Mouse (Mus musculus) liver, embryonic 16.5 days (tissue): ENCODE results near the gene Sipa1l3. TPM values are rescaled to one million over a fixed set of nuclear protein-coding genes. Genes with fewer than 3 reads are reported as not detected.

Experiments
- ATAC-seq: fragments of 200-750 bp; cut with Nextera tagmentation; 2 replicates; pipeline ENCODE4 v1.8.0; 2017; ENCODE audit warnings: low read depth, mild to moderate bottlenecking, moderate number of reproducible peaks, moderate library complexity
- H3K27ac ChIP-seq: fragments of 300-500 bp; sonication (generic); 2 replicates; pipeline ENCODE4 v1.5.1; 2014; ENCODE audit warnings: mild to moderate bottlenecking, low read length
- H3K27me3 ChIP-seq: fragments of 300-500 bp; sonication (generic); 2 replicates; pipeline ENCODE4 v1.6.1; 2014; ENCODE audit warnings: low read depth, low read length, mixed read lengths; ENCODE audit not compliant: control insufficient read depth, insufficient read depth
- H3K36me3 ChIP-seq: fragments of 300-500 bp; sonication (generic); 2 replicates; pipeline ENCODE4 v1.6.1; 2014; ENCODE audit warnings: mild to moderate bottlenecking; ENCODE audit not compliant: control insufficient read depth, insufficient read depth
- H3K4me1 ChIP-seq: fragments of 300-500 bp; sonication (generic); 2 replicates; pipeline ENCODE4 v1.6.1; 2014; ENCODE audit warnings: low read depth, low read length, mixed read lengths; ENCODE audit not compliant: control insufficient read depth
- H3K4me2 ChIP-seq: fragments of 300-500 bp; sonication (generic); 2 replicates; pipeline ENCODE4 v1.6.1; 2014; ENCODE audit warnings: low read depth, low read length, mixed read lengths
- H3K4me3 ChIP-seq: fragments of 300-500 bp; sonication (generic); 2 replicates; pipeline ENCODE4 v1.5.1; 2014; ENCODE audit warnings: low read depth, mild to moderate bottlenecking, low read length
- H3K9ac ChIP-seq: fragments of 300-500 bp; sonication (generic); 2 replicates; pipeline ENCODE4 v1.6.1; 2014; ENCODE audit warnings: low read depth, low read length
- H3K9me3 ChIP-seq: fragments of 300-500 bp; sonication (generic); replicated peaks from 2 replicates; pipeline ENCODE4 v1.6.1; 2016; ENCODE audit warnings: low read length; ENCODE audit not compliant: control insufficient read depth
- WGBS: fragments of 180-500 bp; shearing (Covaris S2); extraction: QIAGEN DNeasy Blood & Tissue Kit; methylation state at CpG from one replicate; pipeline ENCODE4 v1.1.7; 2014; ENCODE audit not compliant: insufficient replicate concordance; 5-methylcytosine and 5-hydroxymethylcytosine counted together
- polyA plus RNA-seq: library from polyadenylated mRNA; unstranded; fragments of >200 nt; fragmentation: Nextera tagmentation; extraction: Ambion mirVana; gene quantifications from 2 replicates; pipeline ENCODE4 v1.2.1, GENCODE M21; 2015

Sipa1l3 gene
- polyA plus RNA-seq, 1 experiment from 2014 or later: 2.4 TPM

DNA sequence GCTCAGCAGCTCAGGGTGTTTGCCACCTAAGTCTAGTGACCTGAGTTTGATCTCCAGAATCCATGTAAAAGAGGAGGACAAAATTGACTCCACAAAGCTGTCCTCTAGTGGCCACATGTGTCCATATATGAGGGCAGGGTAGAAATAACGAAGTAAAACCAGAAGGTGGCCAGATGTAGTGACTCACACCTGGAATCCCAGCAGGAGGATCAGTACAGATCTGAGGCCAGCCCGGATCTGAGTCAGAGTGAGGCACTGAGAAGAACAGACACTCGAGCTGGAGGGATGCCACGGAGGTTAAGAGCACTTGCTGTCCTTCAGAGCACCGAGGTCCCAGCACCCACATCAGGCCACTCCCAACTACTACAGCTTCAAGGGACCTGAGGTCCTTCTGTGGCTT, 68.3 kb downstream of the Sipa1l3 start:
- H3K27ac ChIP-seq: no peak overlapping the region
- 69% methylated on average over 5 of the region's 5 CpGs for WGBS
- H3K9ac ChIP-seq: no peak overlapping the region
- no peak for ATAC-seq
- H3K27me3 ChIP-seq: no peaks in the 10 kb centered on the region
- no peak overlapping the region for H3K4me3 ChIP-seq
- no peaks in the 10 kb centered on the region for H3K36me3 ChIP-seq
- H3K4me2 ChIP-seq: no peak overlapping the region
- H3K9me3 ChIP-seq: no peaks in the 10 kb centered on the region
- no peaks in the 10 kb centered on the region for H3K4me1 ChIP-seq

DNA sequence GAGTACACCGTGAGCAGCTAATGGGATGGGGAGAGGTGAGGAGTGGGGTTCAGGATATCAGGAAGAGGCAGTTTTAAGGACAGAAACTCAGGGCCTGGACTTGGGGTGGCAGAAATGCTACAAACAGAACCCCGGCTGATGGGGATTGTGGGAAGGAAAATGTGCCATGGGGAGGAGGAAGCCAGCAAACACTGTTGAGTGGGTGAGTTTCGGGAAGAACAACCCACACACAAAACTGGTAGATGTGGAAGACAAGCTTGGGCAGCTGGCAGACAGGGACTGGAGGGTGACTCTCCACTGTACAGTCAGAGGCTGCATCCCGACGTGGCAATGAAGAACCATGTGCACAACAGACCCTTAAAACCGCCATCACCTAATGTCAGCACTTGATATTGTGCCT, 69.6 kb downstream of the Sipa1l3 start:
- no peaks in the 10 kb centered on the region for H3K9me3 ChIP-seq
- no peak overlapping the region for H3K4me2 ChIP-seq
- ATAC-seq: no peak
- no peaks in the 10 kb centered on the region for H3K27me3 ChIP-seq
- no peaks in the 10 kb centered on the region for H3K4me1 ChIP-seq
- WGBS: 53% methylated on average over 6 of the region's 6 CpGs
- H3K9ac ChIP-seq: no peak overlapping the region
- H3K27ac ChIP-seq: no peak overlapping the region
- no peak overlapping the region for H3K4me3 ChIP-seq
- H3K36me3 ChIP-seq: no peaks in the 10 kb centered on the region

DNA sequence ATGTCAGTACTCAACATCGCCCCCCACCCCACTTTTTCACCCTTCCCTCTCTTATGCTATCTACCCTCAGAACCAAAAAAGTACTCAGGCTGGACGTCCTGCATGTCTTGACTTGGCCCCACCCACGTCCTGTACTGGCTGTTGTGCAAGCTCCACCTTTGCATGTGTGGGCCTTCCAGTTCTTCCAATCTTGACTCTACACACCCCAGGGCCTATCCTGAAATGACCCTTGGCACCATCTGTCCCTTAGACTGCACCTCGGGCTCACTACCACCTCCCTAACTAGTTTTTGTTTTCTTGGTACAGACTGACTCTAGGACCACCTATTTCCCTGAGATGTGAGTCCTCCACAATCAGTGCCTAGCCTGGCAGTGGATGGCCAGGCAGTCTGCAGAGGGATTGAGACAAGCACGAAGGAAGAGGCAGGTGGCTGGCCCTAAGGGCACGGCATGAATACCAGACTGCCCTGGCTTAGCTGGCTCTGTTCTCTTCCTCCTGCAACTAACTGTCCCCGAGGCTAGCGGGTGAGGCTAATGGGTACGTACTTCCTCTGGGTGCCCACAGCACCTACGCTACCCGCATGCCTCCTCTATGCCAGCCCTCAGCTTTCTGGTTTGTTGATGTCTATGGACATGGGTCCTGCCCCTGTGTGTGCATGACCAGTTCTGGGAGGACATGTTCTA, 71.2 kb downstream of the Sipa1l3 start:
- no peaks in the 10 kb centered on the region for H3K27me3 ChIP-seq
- ATAC-seq: no peak
- H3K27ac ChIP-seq: no peak overlapping the region
- H3K4me2 ChIP-seq: no peak overlapping the region
- no peaks in the 10 kb centered on the region for H3K9me3 ChIP-seq
- H3K36me3 ChIP-seq: no peaks in the 10 kb centered on the region
- H3K9ac ChIP-seq: no peak overlapping the region
- WGBS: 60% methylated on average over 11 of the region's 11 CpGs
- no peaks in the 10 kb centered on the region for H3K4me1 ChIP-seq
- no peak overlapping the region for H3K4me3 ChIP-seq

DNA sequence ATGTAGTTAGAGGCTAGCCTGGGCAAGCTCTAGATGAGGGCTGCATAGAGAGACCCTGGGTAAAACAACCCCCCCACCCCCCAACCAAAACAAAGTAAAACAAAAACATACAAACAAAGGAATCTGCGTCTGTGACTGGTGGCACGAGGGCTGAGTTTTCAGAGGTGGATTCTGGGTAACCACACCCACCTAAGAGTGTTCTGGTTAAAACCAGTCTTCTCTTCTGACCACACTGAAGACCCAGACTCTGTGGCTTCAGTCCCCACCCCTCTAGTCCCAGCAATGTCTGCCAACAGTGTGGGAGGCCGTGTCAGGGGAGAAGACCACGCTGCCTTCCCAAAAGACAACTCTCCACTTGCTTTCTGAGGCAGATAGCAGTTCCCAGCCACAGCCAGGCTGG, 72.3 kb downstream of the Sipa1l3 start:
- 58% methylated on average over 4 of the region's 4 CpGs for WGBS
- H3K4me3 ChIP-seq: no peak overlapping the region
- no peak for ATAC-seq

DNA sequence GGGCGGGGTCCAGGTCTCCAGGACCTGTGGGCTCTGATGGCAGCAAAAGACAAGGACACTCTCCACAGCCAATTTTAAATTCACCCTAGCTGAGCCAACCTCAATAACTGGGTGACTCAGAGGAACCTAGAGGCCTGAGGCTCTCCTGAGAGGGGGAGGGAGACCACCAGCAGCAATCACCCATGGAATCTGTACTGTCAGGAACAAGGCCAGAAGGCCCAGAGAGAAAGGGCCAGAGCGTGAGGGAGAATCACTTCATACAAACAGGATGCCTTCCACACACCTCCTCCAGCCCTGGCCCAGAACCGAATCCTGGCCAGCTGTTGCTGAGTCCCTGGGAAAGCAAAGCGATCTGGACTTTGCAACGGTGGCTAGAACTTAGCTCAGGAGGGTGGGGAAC, 73.9 kb downstream of the Sipa1l3 start:
- WGBS: 66% methylated on average over 5 of the region's 5 CpGs
- H3K36me3 ChIP-seq: no peaks in the 10 kb centered on the region
- no peak overlapping the region for H3K9ac ChIP-seq
- no peak overlapping the region for H3K4me3 ChIP-seq
- no peaks in the 10 kb centered on the region for H3K4me1 ChIP-seq
- ATAC-seq: no peak
- H3K4me2 ChIP-seq: no peak overlapping the region
- H3K27ac ChIP-seq: no peak overlapping the region
- no peaks in the 10 kb centered on the region for H3K27me3 ChIP-seq
- no peaks in the 10 kb centered on the region for H3K9me3 ChIP-seq

More for the DNA sequence above, 72.3 kb downstream of the Sipa1l3 start:
- Histone ChIP-seq H3K27ac (no peak overlapping the region), H3K4me1 (no peaks in the 10 kb centered on the region), H3K9ac (no peak overlapping the region), H3K9me3 (no peaks in the 10 kb centered on the region), H3K4me2 (no peak overlapping the region), H3K27me3 (no peaks in the 10 kb centered on the region), H3K36me3 (no peaks in the 10 kb centered on the region)

DNA sequence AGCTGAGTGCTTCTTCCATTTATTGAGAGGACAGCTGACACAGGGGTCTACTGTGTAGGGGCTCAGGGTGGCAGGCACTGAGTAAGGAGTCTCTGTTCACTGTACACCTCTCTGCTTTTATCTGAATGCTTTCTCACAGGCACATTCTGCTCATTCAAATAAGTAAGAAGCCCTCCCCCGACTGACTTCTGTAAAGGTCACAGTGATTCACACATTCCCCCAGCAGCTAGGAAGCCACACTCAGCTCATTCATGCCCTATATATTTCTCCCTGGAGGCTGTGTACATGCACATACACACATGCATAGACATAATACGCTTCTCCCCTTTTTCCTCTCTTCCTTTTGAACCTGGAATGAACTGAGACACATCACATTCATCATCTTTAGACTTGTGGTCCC, 74.4 kb downstream of the Sipa1l3 start:
- Histone ChIP-seq H3K4me1 (no peaks in the 10 kb centered on the region), H3K27ac (no peak overlapping the region), H3K9ac (no peak overlapping the region), H3K4me2 (no peak overlapping the region), H3K9me3 (no peaks in the 10 kb centered on the region), H3K4me3 (no peak overlapping the region), H3K27me3 (no peaks in the 10 kb centered on the region), H3K36me3 (no peaks in the 10 kb centered on the region)
- 60% methylated on average over 2 of the region's 2 CpGs for WGBS
- ATAC-seq: no peak

DNA sequence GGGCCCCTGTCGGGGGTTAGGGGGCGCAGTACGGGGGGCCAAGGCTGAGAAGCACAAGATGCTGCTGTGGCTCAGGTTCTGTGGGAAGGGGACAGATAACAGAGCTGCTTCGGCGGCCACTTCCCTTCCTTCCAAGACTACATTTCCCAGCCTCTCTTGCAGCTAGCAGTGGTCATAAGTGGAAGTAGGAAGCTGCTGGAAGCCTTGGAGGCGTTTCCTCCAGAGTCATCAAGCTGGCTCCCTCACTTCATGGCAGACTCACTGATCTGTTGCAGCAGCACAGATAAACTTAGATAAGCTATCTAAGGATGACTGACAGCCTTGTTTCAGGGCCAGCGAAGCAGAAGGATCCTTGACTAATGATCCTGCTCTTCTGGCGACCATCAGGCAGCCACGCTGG, 76.6 kb downstream of the Sipa1l3 start:
- Histone ChIP-seq H3K36me3 (no peaks in the 10 kb centered on the region), H3K4me3 (no peak overlapping the region), H3K9ac (no peak overlapping the region), H3K27ac (no peak overlapping the region), H3K9me3 (no peaks in the 10 kb centered on the region), H3K27me3 (no peaks in the 10 kb centered on the region), H3K4me1 (no peaks in the 10 kb centered on the region), H3K4me2 (no peak overlapping the region)
- WGBS: 35% methylated on average over 9 of the region's 9 CpGs
- ATAC-seq: no peak

DNA sequence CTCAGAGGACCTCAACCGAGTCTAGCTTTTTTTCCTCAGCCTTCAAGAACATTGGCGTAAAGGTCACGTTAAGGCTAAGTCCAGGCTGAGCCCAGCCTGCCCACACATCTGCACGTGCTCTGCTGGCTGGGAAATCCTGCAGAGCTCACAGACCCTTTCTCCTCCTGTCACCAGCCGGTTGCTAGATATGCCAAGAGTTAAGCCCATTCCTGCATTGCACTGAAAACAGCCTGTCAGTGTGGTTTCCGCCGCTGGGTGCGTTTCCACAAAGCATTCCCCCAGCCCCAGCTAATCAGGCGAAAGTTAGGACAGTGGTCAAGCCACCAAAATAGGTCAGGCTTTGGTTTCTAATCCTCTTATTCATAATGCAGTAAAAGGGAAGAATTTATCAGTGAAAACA, 77.3 kb downstream of the Sipa1l3 start:
- Histone ChIP-seq H3K36me3 (no peaks in the 10 kb centered on the region), H3K9me3 (no peaks in the 10 kb centered on the region), H3K27me3 (no peaks in the 10 kb centered on the region), H3K9ac (no peak overlapping the region), H3K4me2 (no peak overlapping the region), H3K4me1 (no peaks in the 10 kb centered on the region), H3K27ac (no peak overlapping the region), H3K4me3 (no peak overlapping the region)
- ATAC-seq: no peak
- 51% methylated on average over 9 of the region's 9 CpGs for WGBS

DNA sequence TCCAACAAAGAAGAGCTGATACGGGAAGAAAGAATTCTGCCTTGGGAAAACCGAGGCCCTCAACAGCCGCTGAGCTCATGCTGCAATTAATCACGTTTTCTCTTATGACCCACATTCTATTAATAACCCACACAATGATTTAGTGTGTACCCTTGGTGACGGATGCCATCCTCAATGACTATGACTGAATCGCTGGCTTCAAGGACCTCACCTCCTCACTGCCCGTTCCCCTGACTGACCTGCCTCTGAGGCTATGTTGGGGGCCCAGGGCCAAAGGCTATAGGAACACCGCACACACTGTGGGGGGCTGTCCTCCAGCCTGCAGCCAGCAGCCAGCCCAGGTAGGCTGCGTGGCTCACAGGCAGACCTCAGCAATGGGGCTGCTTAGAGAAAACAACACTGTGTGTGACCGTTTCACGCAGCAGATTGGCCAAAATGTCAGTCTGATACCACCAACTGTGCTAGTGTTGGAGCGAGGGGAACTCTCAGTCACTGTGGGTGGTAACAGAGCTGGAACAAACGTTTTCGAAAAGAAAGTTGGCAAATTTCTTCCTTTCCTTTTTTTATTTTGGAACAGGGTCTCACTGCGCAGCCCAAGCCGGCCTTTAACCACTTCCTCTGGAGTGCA, 79.7 kb downstream of the Sipa1l3 start:
- ATAC-seq: no peak
- 70% methylated on average over 16 of the region's 16 CpGs for WGBS
- Histone ChIP-seq H3K36me3 (no peaks in the 10 kb centered on the region), H3K4me1 (no peaks in the 10 kb centered on the region), H3K4me3 (no peak overlapping the region), H3K9ac (no peak overlapping the region), H3K9me3 (no peaks in the 10 kb centered on the region), H3K27ac (no peak overlapping the region), H3K4me2 (no peak overlapping the region), H3K27me3 (no peaks in the 10 kb centered on the region)
